Mouse (Mus musculus) embryo, embryonic 11.5 days (tissue): ENCODE results near the gene Frmd4a.
A peak's percentile ranks its signal among the peaks of the same experiment; 100 is the strongest.
"Not testable (repeated sequence)": the region's sequence is repeated elsewhere in the genome, so short reads cannot be mapped to it uniquely, and the experiment has no call there.

ENCODE experiments used
- DNase-seq: peaks from one replicate; pipeline ENCODE4 v3.0.0-alpha.2; 2012; ENCODE audit warnings: low read depth, low spot score

The Frmd4a gene

GRCm38 (mm10) chr2:4616995-4617394, 599.5 kb downstream of the Frmd4a start:
- no peak for DNase-seq

DNA sequence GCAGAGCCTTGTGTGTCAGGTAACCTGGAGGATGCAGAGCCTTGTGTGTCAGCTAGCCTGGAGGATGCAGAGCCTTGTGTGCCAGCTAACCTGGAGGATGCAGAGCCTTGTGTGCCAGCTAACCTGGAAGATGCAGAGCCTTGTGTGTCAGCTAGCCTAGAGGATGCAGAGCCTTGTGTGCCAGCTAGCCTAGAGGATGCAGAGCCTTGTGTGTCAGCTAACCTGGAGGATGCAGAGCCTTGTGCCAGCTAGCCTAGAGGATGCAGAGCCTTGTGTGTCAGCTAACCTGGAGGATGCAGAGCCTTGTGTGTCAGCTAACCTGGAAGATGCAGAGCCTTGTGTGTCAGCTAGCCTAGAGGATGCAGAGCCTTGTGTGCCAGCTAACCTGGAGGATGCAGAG, 601.6 kb downstream of the Frmd4a start:
- DNase-seq: not testable (repeated sequence)

- no peak for DNase-seq
These were observed 602.5 kb downstream of the Frmd4a start for GRCm38 (mm10) chr2:4619893-4620593.

GRCm38 (mm10) chr2:4620640-4621401, 603.3 kb downstream of the Frmd4a start:
- no peak for DNase-seq

GRCm38 (mm10) chr2:4621471-4621985, 604.0 kb downstream of the Frmd4a start:
- DNase-seq: no peak

- DNase-seq: no peak
These were observed 609.4 kb downstream of the Frmd4a start for GRCm38 (mm10) chr2:4626911-4627310.

- no peak for DNase-seq
These were observed 611.4 kb downstream of the Frmd4a start for GRCm38 (mm10) chr2:4628920-4629319.

DNA sequence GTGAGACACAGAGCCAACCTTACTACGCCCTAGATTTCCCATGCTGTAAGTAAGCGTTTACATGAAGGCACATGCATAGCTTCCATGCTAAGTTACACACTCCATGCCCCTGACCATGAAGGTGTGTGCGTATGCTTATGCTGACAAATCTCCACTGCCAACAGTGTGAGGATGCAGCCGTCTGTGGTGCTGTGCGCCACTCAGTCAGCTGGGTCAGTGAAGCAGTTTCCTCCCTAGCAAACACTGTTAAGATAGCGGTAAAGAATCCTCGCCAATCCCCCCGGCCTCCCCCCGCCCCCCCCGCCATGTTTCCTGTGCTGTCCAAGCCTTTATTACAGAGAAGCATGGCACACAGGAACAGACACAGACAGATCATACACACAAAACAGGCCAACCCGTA, 612.0 kb downstream of the Frmd4a start:
- DNase-seq: no peak

DNA sequence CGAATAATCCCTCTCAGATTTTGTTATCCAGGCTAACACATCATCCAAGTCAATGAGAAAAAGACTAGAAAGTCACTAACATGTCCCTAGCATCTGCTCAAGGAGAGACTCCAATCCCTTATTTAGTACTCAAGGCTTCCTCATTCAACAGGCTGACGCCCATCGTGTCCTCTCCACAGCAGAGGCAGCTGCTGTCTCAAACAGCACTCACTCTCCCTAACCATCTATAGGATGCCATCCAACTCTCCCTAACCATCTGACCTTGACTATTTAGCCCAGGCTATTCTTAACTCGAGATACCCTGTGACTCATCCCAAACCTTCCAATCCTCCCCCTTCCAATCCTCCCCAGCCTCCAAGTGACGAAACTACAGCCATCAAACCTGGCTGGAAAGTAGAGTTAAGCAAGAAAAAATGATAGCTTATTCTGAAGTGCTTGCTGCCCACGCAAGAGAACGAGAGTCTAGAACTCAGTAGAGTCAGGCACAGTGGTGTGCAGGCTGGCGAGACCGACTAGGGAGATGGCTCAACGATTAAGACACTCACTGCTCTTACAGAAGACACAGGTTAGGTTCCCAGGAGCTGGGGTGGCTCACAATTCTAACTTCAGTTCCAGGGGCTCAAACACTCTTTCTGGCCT, 612.8 kb downstream of the Frmd4a start:
- DNase-seq: no peak

DNA sequence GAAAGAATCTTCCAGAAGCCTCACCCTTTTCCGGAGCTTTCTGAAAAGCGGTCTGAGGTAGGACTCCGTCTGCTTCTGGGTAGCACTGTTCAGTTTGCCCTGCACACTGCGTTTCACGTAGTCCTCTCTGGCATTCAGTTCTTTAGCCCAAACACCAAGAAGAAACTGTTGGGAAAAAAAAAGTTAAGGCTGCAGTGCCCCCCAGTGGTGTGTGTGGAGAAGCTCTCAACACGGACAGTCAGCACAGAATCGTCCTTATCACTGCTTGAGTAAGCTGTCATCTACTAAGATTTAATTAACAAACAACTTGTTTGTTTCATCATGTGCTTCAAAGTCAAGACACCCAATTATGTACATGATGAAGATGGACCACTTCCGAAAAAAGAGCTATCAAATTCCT, 618.3 kb downstream of the Frmd4a start:
- DNase-seq: no peak

DNA sequence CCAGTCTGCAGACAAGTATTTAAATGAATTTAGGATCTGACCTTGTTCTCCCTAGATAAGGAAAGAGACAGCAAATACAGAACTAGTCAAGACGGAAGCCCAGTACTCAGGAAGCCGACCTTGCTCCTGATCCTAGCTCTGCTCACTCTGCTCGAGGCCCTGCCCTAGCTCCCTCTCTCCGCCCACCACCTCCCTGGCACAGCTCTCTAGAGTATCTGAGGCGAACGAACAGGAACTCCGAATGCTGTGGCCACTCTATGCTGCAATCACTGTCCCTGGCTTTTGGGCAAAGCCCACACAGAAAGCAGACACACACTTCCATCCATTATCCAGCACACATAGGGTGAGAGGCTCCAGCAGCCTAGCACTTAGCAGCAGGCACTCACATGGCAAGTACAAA, 619.1 kb downstream of the Frmd4a start:
- no peak for DNase-seq

DNA sequence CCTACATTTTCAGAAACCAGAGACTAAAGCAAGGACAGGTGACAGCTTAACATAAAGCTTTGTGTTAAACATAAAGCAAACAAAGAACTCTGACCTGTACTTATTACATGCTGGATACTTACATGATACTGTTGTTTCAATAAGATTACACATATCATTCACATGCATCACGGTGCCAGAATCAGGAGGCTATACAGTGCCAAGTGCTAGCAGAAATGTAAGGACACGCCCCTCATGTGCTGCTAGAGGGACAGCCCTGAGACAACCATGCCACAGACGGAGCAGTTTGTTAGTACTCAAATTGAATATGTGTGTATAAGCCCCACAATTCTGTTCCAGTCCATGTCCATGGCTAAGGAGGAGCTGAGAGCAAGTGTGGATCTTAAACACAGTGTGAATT, 620.7 kb downstream of the Frmd4a start:
- DNase-seq: no peak

DNA sequence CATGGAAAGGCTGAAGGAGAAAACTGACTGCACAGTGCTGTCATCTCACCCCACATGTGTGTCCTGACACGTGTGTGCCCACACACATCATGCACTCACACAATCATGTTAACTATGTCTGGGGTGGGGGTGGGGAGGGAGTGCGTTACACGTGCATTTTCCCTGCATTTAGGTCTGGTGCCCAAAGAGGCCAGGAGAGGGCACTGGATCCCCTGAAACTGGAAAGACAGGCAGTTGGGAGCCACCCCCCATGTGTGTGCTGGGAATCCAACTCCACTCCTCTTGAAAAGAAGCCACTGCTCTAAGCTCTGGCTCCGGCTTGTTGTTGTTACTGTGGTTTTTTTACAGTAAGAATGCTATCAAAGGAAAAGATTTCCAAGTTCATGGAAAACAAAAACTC, 627.5 kb downstream of the Frmd4a start:
- no peak for DNase-seq

- DNase-seq: no peak
These were observed 630.6 kb downstream of the Frmd4a start for GRCm38 (mm10) chr2:4648094-4648493.

DNA sequence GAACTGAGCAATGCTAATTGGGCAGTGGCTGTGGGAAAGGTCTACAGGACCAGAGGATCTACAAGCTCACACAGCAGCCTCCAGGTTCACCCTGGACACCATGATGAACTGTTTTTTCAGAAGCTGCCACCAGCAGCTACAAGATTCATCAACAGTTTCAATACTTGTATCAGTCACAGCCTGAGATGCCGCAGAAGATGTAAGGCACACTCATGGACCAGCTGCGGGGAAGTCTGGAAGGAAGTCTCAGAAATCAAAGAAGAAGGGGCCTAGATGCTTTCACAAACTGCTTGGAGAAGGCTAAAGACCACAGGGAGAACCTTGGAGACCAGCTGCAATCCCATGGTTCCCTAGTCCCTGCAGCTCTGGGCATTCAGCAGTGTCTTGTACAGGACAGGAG, 632.1 kb downstream of the Frmd4a start:
- DNase-seq: no peak

- peak; percentile 85 for DNase-seq
These were observed 634.2 kb downstream of the Frmd4a start, which contains the start of gene Prpf18 for GRCm38 (mm10) chr2:4651500-4652285. Prpf18 (minus strand) TSS chr2:4652113.

DNA sequence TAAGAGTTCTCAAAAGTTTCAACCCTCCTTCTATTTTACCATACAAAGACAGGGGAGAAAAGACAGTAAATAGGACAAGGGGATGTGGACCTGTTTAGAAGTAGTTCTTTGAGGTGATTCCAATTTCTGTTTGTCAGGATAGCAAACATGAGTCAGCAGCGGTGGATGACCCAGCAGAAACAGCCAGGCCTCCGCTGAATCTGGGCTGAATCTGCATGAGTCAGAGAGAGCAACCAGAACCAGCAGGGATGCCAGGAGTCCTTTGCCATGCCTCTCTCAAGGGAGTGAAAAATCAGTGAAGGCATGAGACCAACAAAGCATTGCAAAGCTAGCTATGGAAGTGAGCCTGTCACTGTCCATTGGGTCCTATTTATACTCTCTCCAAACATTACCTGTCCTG, 643.2 kb downstream of the Frmd4a start:
- DNase-seq: no peak
